Mouse (Mus musculus) intestine, embryonic 16.5 days (tissue): ENCODE data around the gene Psap. TPM values are rescaled to one million over a fixed set of nuclear protein-coding genes. Genes with fewer than 3 reads are reported as not detected.

Experiments used
- ATAC-seq: fragments of 200-750 bp; cut with Nextera tagmentation; 2 replicates; pipeline ENCODE4 v1.8.0; 2017; ENCODE audit warnings: moderate TSS enrichment, moderate library complexity
- H3K27ac ChIP-seq: fragments of 300-500 bp; sonication (generic); 2 replicates; pipeline ENCODE4 v1.5.1; 2014; ENCODE audit warnings: mild to moderate bottlenecking, low read length
- H3K27me3 ChIP-seq: fragments of 300-500 bp; sonication (generic); replicated peaks from 2 replicates; pipeline ENCODE4 v1.6.1; 2014; ENCODE audit warnings: low read length, control low read depth, mixed read lengths; ENCODE audit not compliant: control insufficient read depth, insufficient read depth
- H3K36me3 ChIP-seq: fragments of 300-500 bp; sonication (generic); 2 replicates; pipeline ENCODE4 v1.6.1; 2014; ENCODE audit warnings: low read length, control low read depth; ENCODE audit not compliant: control insufficient read depth, insufficient read depth
- H3K4me1 ChIP-seq: fragments of 300-500 bp; sonication (generic); 2 replicates; pipeline ENCODE4 v1.6.1; 2014; ENCODE audit warnings: low read length, control low read depth, mixed read lengths; ENCODE audit not compliant: control insufficient read depth, insufficient read depth
- H3K4me2 ChIP-seq: fragments of 300-500 bp; sonication (generic); 2 replicates; pipeline ENCODE4 v1.6.1; 2014; ENCODE audit warnings: low read depth, low read length, control low read depth
- H3K4me3 ChIP-seq: fragments of 300-500 bp; sonication (generic); 2 replicates; pipeline ENCODE4 v1.5.1; 2014; ENCODE audit warnings: mild to moderate bottlenecking, low read length
- H3K9ac ChIP-seq: fragments of 300-500 bp; sonication (generic); 2 replicates; pipeline ENCODE4 v1.6.1; 2014; ENCODE audit warnings: low read depth, low read length
- H3K9me3 ChIP-seq: fragments of 300-500 bp; sonication (generic); 2 replicates; pipeline ENCODE4 v1.6.1; 2016; ENCODE audit warnings: low read length, control low read depth; ENCODE audit not compliant: control insufficient read depth
- WGBS: fragments of 180-500 bp; shearing (Covaris S2); extraction: QIAGEN DNeasy Blood & Tissue Kit; methylation state at CpG from one replicate; pipeline ENCODE4 v1.1.7; 2014; 5-methylcytosine and 5-hydroxymethylcytosine counted together
- polyA plus RNA-seq: library from polyadenylated mRNA; unstranded; fragments of >200 nt; fragmentation: Nextera tagmentation; extraction: Ambion mirVana; gene quantifications from 2 replicates; pipeline ENCODE4 v1.2.1, GENCODE M21; 2015

Psap gene
- polyA plus RNA-seq, 1 experiment from 2014 or later, result 178 TPM

DNA sequence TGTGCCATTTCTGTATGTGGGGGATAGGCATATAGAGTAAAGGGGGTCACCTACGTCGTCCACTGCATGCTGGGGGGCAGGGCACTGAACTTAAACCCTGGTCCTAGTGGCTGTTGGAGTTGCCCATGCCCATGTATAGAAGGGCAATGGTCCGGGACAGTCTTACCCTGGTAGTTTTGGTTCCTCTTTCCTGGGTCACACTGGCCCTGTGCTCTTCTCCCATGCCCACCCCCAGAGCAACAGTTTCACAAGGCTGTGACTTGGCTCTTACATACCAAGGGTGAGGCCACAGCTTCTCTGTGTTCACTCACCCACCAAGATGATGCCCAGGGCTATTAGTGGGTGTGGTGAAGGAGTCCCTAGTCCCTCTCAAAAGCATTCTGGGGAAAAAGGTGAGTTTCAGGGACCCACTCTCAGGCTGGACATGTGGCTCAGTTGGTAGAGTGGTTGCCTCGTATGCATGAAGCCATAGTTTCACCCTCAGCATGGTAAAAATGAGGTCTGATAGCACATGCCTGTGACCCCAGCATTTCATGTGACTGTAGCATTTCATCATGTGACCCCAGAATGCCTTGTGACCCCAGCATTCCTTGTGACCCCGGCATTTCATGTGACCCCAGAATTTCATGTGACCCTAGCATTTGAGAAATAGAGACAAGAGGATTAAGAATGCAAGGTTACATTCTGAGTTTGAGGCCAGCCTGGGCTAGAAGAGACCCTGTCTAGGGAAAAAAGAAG is 16.7 kb upstream of the Psap start:
- Histone ChIP-seq H3K27me3 (no peaks in the 10 kb centered on the region), H3K4me3 (no peak overlapping the region), H3K36me3 (no peaks in the 10 kb centered on the region), H3K9me3 (no peaks in the 10 kb centered on the region), H3K4me2 (no peak overlapping the region), H3K4me1 (peaks cover 17% of the 10 kb centered on the region), H3K27ac (no peak overlapping the region), H3K9ac (no peak overlapping the region)
- WGBS, result 85% methylated on average over 5 of the region's 5 CpGs
- ATAC-seq, result no peak

DNA sequence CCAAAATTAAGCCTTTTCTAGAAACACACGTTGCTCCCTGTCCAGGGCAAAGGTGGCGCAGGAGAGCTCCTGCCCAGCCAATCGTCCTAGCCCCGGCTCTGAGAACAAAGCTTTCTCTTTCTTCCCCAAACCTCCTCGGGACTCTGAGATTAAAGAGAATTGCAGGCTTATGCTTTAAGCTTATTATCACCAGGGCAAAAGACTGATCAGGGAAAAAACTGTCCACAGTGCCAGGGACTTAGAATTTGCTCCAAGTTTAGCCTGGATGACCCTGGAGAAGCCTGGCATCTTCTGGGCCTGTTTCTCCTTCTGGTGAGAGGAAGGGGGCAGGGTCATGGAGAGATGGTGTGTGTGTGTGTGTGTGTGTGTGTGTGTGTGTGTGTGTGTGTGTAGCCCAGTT is 15.9 kb upstream of the Psap start:
- H3K9me3 ChIP-seq, result no peaks in the 10 kb centered on the region
- no peak overlapping the region for H3K27ac ChIP-seq
- no peak overlapping the region for H3K4me2 ChIP-seq
- H3K4me1 ChIP-seq, result peaks cover 17% of the 10 kb centered on the region
- WGBS, result 44% methylated on average over 5 of the region's 5 CpGs
- H3K27me3 ChIP-seq, result no peaks in the 10 kb centered on the region
- no peak overlapping the region for H3K9ac ChIP-seq
- ATAC-seq, result no peak
- H3K36me3 ChIP-seq, result no peaks in the 10 kb centered on the region
- no peak overlapping the region for H3K4me3 ChIP-seq

DNA sequence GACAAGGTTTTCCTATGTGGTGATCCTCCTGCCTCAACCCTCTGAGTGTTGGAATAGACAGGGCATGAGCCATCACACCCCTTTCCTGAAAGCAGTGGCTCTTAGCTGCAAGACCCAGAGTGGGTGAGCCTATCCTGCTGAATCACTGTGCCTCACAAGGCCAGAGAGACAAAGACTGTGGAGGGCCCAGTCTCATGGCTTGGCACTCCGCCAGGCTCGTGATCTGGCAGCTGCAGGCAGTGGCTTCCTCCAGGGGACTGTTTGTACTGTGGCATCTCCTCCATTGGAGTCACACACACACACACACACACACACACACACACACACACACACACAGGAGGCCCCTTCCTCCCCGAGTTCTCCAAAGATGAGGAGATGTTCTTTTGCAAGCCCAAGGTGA is 15.0 kb upstream of the Psap start:
- Histone ChIP-seq H3K27ac (peak overlapping the region; percentile 68), H3K27me3 (no peaks in the 10 kb centered on the region), H3K9me3 (no peaks in the 10 kb centered on the region), H3K36me3 (no peaks in the 10 kb centered on the region), H3K4me3 (no peak overlapping the region), H3K4me2 (no peak overlapping the region), H3K9ac (no peak overlapping the region), H3K4me1 (peaks cover 13% of the 10 kb centered on the region; the same call in 1 of the 2 replicates)
- peak; percentile 88 for ATAC-seq
- WGBS, result 11% methylated on average over 3 of the region's 3 CpGs

DNA sequence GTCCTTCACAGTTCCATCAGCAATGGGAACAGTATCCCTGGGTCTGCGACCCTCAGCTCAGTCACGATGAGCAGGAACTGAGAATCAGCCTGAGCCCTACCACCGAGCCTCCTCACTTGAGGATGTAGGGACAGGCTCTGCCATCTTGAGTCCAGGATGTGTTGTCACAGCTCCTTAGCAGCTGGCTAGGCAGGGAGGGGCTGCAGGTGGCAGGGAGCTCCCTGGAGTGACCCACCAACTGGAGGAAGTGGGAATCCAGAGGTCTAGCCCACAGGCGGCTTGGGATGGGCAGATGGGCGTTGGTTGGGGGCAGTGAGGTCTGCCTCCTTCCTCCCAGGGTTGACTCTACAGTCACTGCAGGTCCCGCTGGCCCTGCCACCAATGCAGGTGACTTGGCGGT is 14.1 kb upstream of the Psap start:
- H3K36me3 ChIP-seq, result no peaks in the 10 kb centered on the region
- WGBS, result 85% methylated on average over 7 of the region's 7 CpGs
- H3K4me1 ChIP-seq, result peaks cover 13% of the 10 kb centered on the region; the same call in 1 of the 2 replicates
- H3K27ac ChIP-seq, result no peak overlapping the region
- no peak overlapping the region for H3K9ac ChIP-seq
- no peak overlapping the region for H3K4me3 ChIP-seq
- no peak overlapping the region for H3K4me2 ChIP-seq
- no peaks in the 10 kb centered on the region for H3K9me3 ChIP-seq
- no peaks in the 10 kb centered on the region for H3K27me3 ChIP-seq
- ATAC-seq, result no peak

DNA sequence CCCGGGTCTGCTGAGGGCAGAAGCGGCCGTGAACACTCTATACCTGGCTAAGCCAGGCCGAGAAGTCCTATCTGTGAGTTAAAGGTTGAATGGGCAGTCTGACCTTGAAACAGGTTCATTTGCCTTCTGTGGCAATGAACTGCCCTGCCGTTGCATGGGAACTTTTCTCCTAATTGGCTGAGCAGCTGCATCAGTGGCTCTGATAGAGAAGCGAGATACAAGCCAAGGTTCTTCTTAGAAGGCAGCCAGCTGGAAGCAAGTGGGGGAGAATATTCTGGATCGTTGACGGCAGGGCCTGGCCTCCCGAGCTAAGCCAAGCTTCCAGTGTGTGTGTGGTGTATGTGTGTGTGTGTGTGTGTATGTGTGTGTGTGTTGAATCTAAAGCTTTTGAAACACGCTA is 12.2 kb upstream of the Psap start:
- H3K4me3 ChIP-seq, result no peak overlapping the region
- no peaks in the 10 kb centered on the region for H3K36me3 ChIP-seq
- H3K9me3 ChIP-seq, result no peaks in the 10 kb centered on the region
- no peaks in the 10 kb centered on the region for H3K27me3 ChIP-seq
- H3K4me2 ChIP-seq, result no peak overlapping the region
- WGBS, result 64% methylated on average over 10 of the region's 10 CpGs
- ATAC-seq, result no peak
- no peak overlapping the region; the same call in 1 of the 2 replicates for H3K9ac ChIP-seq
- peaks cover 18% of the 10 kb centered on the region for H3K4me1 ChIP-seq
- no peak overlapping the region for H3K27ac ChIP-seq

GRCm38 (mm10) chr10:60266842-60267401 is 10.5 kb upstream of the Psap start:
- H3K4me3 ChIP-seq, result no peak overlapping the region
- no peaks in the 10 kb centered on the region for H3K27me3 ChIP-seq
- H3K4me2 ChIP-seq, result no peak overlapping the region
- H3K9me3 ChIP-seq, result no peaks in the 10 kb centered on the region
- H3K4me1 ChIP-seq, result peaks cover 23% of the 10 kb centered on the region
- H3K27ac ChIP-seq, result no peak overlapping the region
- WGBS, result 79% methylated on average over 8 of the region's 8 CpGs
- H3K9ac ChIP-seq, result no peak overlapping the region
- no peak for ATAC-seq
- no peaks in the 10 kb centered on the region for H3K36me3 ChIP-seq

GRCm38 (mm10) chr10:60268738-60269137 is 8.7 kb upstream of the Psap start:
- Histone ChIP-seq H3K9ac (no peak overlapping the region), H3K27me3 (no peaks in the 10 kb centered on the region), H3K4me2 (no peak overlapping the region), H3K27ac (no peak overlapping the region), H3K4me1 (peaks cover 22% of the 10 kb centered on the region), H3K9me3 (no peaks in the 10 kb centered on the region), H3K36me3 (no peaks in the 10 kb centered on the region), H3K4me3 (no peak overlapping the region)
- WGBS, result 86% methylated on average over 10 of the region's 11 CpGs
- ATAC-seq, result no peak

DNA sequence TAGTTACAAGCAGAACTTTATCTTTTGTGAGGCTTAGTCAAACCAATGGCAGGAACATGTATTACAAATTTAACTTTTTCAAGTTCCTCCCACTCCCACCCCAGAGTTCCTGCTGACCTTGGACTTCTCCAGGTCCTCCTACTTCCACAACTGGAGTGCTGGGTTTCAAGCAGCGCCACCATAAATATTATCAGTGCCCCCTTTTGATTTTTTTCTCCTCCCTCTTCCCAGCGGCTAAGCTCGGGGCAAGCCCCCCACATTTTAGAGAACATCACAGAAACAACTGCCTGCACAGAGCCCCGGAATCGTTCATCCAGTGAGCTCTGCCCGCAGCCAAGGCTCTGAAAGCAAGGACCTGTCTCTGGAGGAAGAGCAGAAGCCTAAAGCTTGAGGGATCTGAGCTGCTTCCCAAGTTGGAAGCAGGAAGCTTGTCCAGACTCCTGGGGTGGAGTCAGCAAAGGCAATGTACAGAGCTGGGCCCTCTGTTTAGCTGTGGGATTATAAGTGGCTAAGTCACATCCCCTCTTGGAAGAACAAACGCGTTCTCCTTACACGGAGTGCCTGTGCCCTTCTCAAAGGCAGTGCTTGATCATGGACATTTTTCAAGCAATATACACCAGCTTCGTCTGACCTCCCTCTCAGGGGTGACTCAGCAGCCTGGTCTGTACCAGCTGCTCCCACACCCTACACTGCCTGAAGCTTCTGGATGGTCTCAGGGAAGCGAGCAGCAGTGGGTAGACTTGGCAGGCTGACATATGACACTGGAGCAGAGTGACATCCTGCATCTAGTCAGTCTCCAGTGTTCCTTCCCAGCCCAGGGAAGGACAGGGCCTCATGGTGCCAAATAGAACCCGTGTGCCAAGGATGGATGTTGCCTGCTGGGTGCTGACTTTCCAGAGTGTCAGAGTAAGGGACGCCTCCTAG is 8.0 kb upstream of the Psap start:
- Histone ChIP-seq H3K4me1 (peaks cover 22% of the 10 kb centered on the region), H3K4me2 (no peak overlapping the region), H3K27ac (peak overlapping the region; percentile 38), H3K36me3 (no peaks in the 10 kb centered on the region), H3K9ac (no peak overlapping the region), H3K4me3 (no peak overlapping the region), H3K9me3 (no peaks in the 10 kb centered on the region), H3K27me3 (no peaks in the 10 kb centered on the region)
- ATAC-seq, result peak; percentile 37
- 50% methylated on average over 13 of the region's 13 CpGs for WGBS

GRCm38 (mm10) chr10:60271015-60271414 is 6.4 kb upstream of the Psap start:
- peaks cover 17% of the 10 kb centered on the region for H3K4me1 ChIP-seq
- no peaks in the 10 kb centered on the region for H3K36me3 ChIP-seq
- WGBS, result 51% methylated on average over 6 of the region's 6 CpGs
- H3K4me2 ChIP-seq, result no peak overlapping the region
- H3K27ac ChIP-seq, result no peak overlapping the region
- ATAC-seq, result peak; percentile 43; the same call in 1 of the 2 replicates
- H3K4me3 ChIP-seq, result no peak overlapping the region
- H3K27me3 ChIP-seq, result no peaks in the 10 kb centered on the region
- H3K9ac ChIP-seq, result no peak overlapping the region
- no peaks in the 10 kb centered on the region for H3K9me3 ChIP-seq
